Mouse (Mus musculus) ES-E14 (cell line): Measurements from ENCODE around the gene Olfr1321. TPM values are rescaled to one million over a fixed set of nuclear protein-coding genes. Genes with fewer than 3 reads are reported as not detected.

Experiments used
- DNase-seq: peaks from one replicate; pipeline ENCODE4 v3.0.0-alpha.2; 2013; ENCODE audit warnings: low read depth, low spot score
- H3K27ac ChIP-seq: 2 replicates; pipeline ENCODE4 v1.5.1; 2012; ENCODE audit warnings: low read depth, mild to moderate bottlenecking, low read length, moderate library complexity, mixed read lengths; ENCODE audit not compliant: poor library complexity, insufficient read depth, severe bottlenecking
- H3K36me3 ChIP-seq: 2 replicates; pipeline ENCODE4 v1.6.1; 2012; ENCODE audit warnings: mild to moderate bottlenecking, low read length, moderate library complexity, mixed read lengths; ENCODE audit not compliant: control insufficient read depth, poor library complexity, insufficient read depth, severe bottlenecking
- H3K4me1 ChIP-seq, 2 experiments: fragments of 150-350 bp in 1 of 2; sonication (generic) in 1 of 2; 2 replicates each; pipeline ENCODE4 v1.6.1; 2012; ENCODE audit warnings: low read length in 2 of 2, mild to moderate bottlenecking in 1 of 2, mixed read lengths in 1 of 2; ENCODE audit not compliant: control insufficient read depth in 2 of 2, insufficient read depth in 2 of 2, poor library complexity in 1 of 2
- H3K4me3 ChIP-seq, 2 experiments: fragments of 150-350 bp in 1 of 2; sonication (generic) in 1 of 2; 2 replicates each; pipeline ENCODE4 v1.5.1; 2012; ENCODE audit warnings: low read length in 2 of 2, low read depth in 1 of 2, mild to moderate bottlenecking in 1 of 2, mixed read lengths in 1 of 2; ENCODE audit not compliant: insufficient read depth in 1 of 2, poor library complexity in 1 of 2, severe bottlenecking in 1 of 2
- H3K9ac ChIP-seq: 2 replicates; pipeline ENCODE4 v1.6.1; 2012; ENCODE audit warnings: low read depth, mild to moderate bottlenecking, low read length, mixed read lengths; ENCODE audit not compliant: poor library complexity, insufficient read depth, severe bottlenecking
- H3K9me3 ChIP-seq: fragments of 150-350 bp; sonication (generic); 2 replicates; pipeline ENCODE4 v1.6.1; 2012; ENCODE audit warnings: low read depth, mild to moderate bottlenecking, low read length; ENCODE audit not compliant: control insufficient read depth, insufficient read depth
- CHD2 ChIP-seq: IDR thresholded peaks from 2 replicates; pipeline ENCODE4 v1.6.1; 2014; ENCODE audit warnings: mild to moderate bottlenecking, low read depth, low read length, inconsistent platforms
- HCFC1 ChIP-seq: IDR thresholded peaks from 2 replicates; pipeline ENCODE4 v1.6.1; 2012; ENCODE audit warnings: low read length, inconsistent platforms, borderline replicate concordance; ENCODE audit not compliant: insufficient read depth
- MAFK ChIP-seq: IDR thresholded peaks from 2 replicates; pipeline ENCODE4 v1.6.1; 2014; ENCODE audit warnings: mild to moderate bottlenecking, low read depth, low read length, inconsistent platforms; ENCODE audit not compliant: insufficient read depth
- ZC3H11A ChIP-seq: IDR thresholded peaks from 2 replicates; pipeline ENCODE4 v1.6.1; 2012; ENCODE audit warnings: low read depth, mild to moderate bottlenecking, inconsistent platforms, low read length, borderline replicate concordance
- ZNF384 ChIP-seq: IDR thresholded peaks from 2 replicates; pipeline ENCODE4 v1.6.1; 2012; ENCODE audit warnings: low read depth, low read length, inconsistent platforms
- in situ Hi-C, 2 experiments: fragments of 600-800 bp; cut with MboI; formaldehyde crosslinking; loops; one replicate each; pipeline ENCODE4 v1.15.1; 2025; ENCODE audit warnings: low sequenced_read_pairs in 2 of 2, inconsistent platforms in 1 of 2; ENCODE audit not compliant: unreplicated experiment in 2 of 2
- total RNA-seq: library from RNA; depleted of rRNA; stranded (reverse); fragments of 300-350 nt; gene quantifications from 2 replicates; pipeline ENCODE4 v1.2.3, GENCODE M21; 2012; rRNA removed

Gene Olfr1321
- not detected in 2 replicates for total RNA-seq

- Histone ChIP-seq H3K9ac (no peak within 1 kb of the TSS), H3K4me1 (no peaks in the 10 kb centered on the region), H3K4me3 (no peak within 1 kb of the TSS), H3K9me3 (no peaks in the 10 kb centered on the region), H3K27ac (no peak within 1 kb of the TSS), H3K36me3 (no peaks in the 10 kb centered on the region)
- in situ Hi-C loops, result no loop called here
- TF ChIP-seq ZC3H11A (no peak), CHD2 (no peak), ZNF384 (no peak), HCFC1 (no peak), MAFK (no peak)
- DNase-seq, result no peak
Observed at GRCm38 (mm10) chrX:49734959-49735358, at the start of gene Olfr1321. Gene Olfr1321 (minus strand): TSS chrX:49735059.

- in situ Hi-C loops, result no loop called here
- Histone ChIP-seq H3K36me3 (no peaks in the 10 kb centered on the region), H3K9me3 (no peaks in the 10 kb centered on the region), H3K9ac (no peak overlapping the region), H3K4me1 (no peaks in the 10 kb centered on the region), H3K4me3 (no peak overlapping the region), H3K27ac (no peak overlapping the region)
- DNase-seq, result peak; percentile 12
- TF ChIP-seq MAFK (no peak), ZNF384 (0 out of 2 replicates have a peak, but pooled peaks have one; percentile 28)
Observed at GRCm38 (mm10) chrX:49770828-49771227, 36.0 kb upstream of the Olfr1321 start.

- Histone ChIP-seq H3K9me3 (no peaks in the 10 kb centered on the region), H3K4me3 (no peak overlapping the region), H3K27ac (no peak overlapping the region), H3K36me3 (no peaks in the 10 kb centered on the region), H3K4me1 (no peaks in the 10 kb centered on the region), H3K9ac (no peak overlapping the region)
- TF ChIP-seq ZNF384 (peak; percentile 81), MAFK (no peak)
- in situ Hi-C loops, result no loop called here
- DNase-seq, result peak; percentile 37
Observed at GRCm38 (mm10) chrX:49745192-49745591, 10.3 kb upstream of the Olfr1321 start.

Other genes with a start within 250 kb of the Olfr1321 start
- gene Olfr1320, start 62.7 kb downstream of the Olfr1321 start, total RNA-seq, result not detected in 2 replicates
- 2.3 and 3.9 TPM in 2 replicates for gene Igsf1, start 62.7 kb upstream of the Olfr1321 start, total RNA-seq
- not detected in 2 replicates for gene Olfr1322, start 156.4 kb upstream of the Olfr1321 start, total RNA-seq